Mouse (Mus musculus) T-helper 2 cell (primary cell): ENCODE measurements at regions not wholly inside any gene's neighbourhood (a gene's known extent, or its start where the extent isn't known, plus 50 kb on each side); places are given as distances from the start of the nearest gene placed in this dataset.

Source experiments
- in situ Hi-C: fragments of 300-600 bp; cut with MboI, MseI; formaldehyde crosslinking; loops from one replicate; pipeline ENCODE4 v1.15.1; 2025; ENCODE audit warnings: high pct_unique_total_duplicates

- in situ Hi-C loops, result no loop called here
Measured at GRCm38 (mm10) chr1:126922231-126922630, 91.6 kb upstream of the Nckap5 start.

- in situ Hi-C loops, result loop anchor here (5.0 kb wide), 1 partner anchor 1547 kb away; no protein-coding TSS in a partner anchor
Measured at GRCm38 (mm10) chr1:126918876-126919275, 88.3 kb upstream of the Nckap5 start.

GRCm38 (mm10) chr1:126917872-126918271, 87.3 kb upstream of the Nckap5 start:
- in situ Hi-C loops, result loop anchor here (5.0 kb wide), 1 partner anchor 1546 kb away; no protein-coding TSS in a partner anchor

- in situ Hi-C loops, result loop anchor here (5.0 kb wide), 1 partner anchor 1544 kb away; no protein-coding TSS in a partner anchor
Measured at GRCm38 (mm10) chr1:126916369-126916768, 85.8 kb upstream of the Nckap5 start.

- in situ Hi-C loops, result no loop called here
Measured at GRCm38 (mm10) chr1:126911277-126912060, 80.9 kb upstream of the Nckap5 start.

- in situ Hi-C loops, result no loop called here
Measured at GRCm38 (mm10) chr1:126907417-126907816, 76.8 kb upstream of the Nckap5 start.

- in situ Hi-C loops, result no loop called here
Measured at GRCm38 (mm10) chr1:126898484-126898883, 67.9 kb upstream of the Nckap5 start.

- in situ Hi-C loops, result no loop called here
Measured at GRCm38 (mm10) chr1:126896895-126897294, 66.3 kb upstream of the Nckap5 start.

- in situ Hi-C loops, result no loop called here
Measured at GRCm38 (mm10) chr1:126880801-126881200, 50.2 kb upstream of the Nckap5 start.
